Mouse (Mus musculus) ES-Bruce4 (cell line): ENCODE data around the gene 1500009L16Rik.

ENCODE experiments used
- CTCF ChIP-seq: IDR thresholded peaks from one replicate; pipeline ENCODE4 v1.8.1; 2011; ENCODE audit warnings: low read depth, low read length
- EP300 ChIP-seq: IDR thresholded peaks from 2 replicates; pipeline ENCODE4 v1.6.1; 2011; ENCODE audit warnings: low read depth, low read length; ENCODE audit not compliant: insufficient read depth
- POLR2A ChIP-seq: IDR thresholded peaks from one replicate; pipeline ENCODE4 v1.8.1; 2011; ENCODE audit warnings: low read length; ENCODE audit not compliant: insufficient read depth

DNA sequence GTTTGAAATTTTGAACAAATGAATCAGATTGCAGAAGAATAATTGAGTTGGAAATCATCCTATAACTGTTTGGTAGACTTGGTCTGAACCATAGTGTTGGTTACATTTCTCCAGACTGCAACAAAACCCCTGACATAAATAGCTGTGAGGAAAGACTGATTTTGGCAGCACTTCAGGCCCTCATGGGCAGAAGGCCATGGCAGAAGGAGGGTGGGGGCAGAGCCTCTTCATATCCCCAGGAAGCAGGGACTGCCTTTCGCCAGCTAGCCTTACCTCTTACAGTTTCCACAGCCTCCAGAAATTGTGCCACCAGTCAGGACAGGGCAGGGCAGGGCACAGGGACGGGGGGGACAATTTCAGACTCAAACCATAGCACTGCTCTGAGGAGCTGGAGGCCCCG lies 22.0 kb downstream of the 1500009L16Rik start:
- TF ChIP-seq POLR2A (no peak), CTCF (no peak), EP300 (no peak)
